Mouse (Mus musculus): ENCODE measurements at regions not wholly inside any gene's neighbourhood (a gene's known extent, or its start where the extent isn't known, plus 50 kb on each side); places are given as distances from the start of the nearest gene placed in this dataset.

DNA sequence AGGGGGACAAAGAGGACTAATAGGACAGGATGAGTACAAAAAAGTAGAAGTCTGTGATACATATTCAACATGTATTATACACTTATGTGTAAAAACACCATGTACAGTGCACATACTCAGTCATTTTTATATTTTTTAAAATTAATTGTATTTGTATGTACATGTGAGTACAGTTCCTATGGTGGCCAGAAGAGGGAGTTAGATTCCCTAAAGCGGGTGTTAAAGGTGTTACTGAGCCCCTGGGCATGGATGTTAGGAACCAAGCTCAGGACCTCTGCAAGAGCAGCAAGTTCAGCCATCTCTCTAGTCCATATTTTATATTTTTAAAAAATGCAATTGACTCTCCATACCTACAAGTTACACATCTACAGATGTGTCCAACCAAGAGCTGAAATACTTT lies 101.9 kb upstream of the Arntl start:
- no peak for DNase-seq (ENCODE audit: low spot score)
- Histone ChIP-seq H3K9me3 (ENCODE audit: low read length) (no peaks in the 10 kb centered on the region), H3K27me3 (ENCODE audit: insufficient read depth, low read length) (no peaks in the 10 kb centered on the region), H3K4me1 (ENCODE audit: insufficient read depth, low read length) (no peaks in the 10 kb centered on the region), H3K4me3 (ENCODE audit: low read depth, low read length) (no peak overlapping the region), H3K27ac (ENCODE audit: low read depth, low read length) (no peak overlapping the region), H3K4me2 (ENCODE audit: low read depth, low read length, poor library complexity, severe bottlenecking) (no peak overlapping the region), H3K9ac (replicated peaks; ENCODE audit: low read length, poor library complexity, severe bottlenecking) (no peak overlapping the region), H3K36me3 (ENCODE audit: insufficient read depth, low read length) (no peaks in the 10 kb centered on the region)
- peak; percentile 21; the same call in 1 of the 2 replicates for TF ChIP-seq CTCF (IDR thresholded peaks at IDR 0.05)
- 39% methylated on average over 1 of the region's 1 CpGs for WGBS
- no peak for ATAC-seq (ENCODE audit: low FRiP score)

DNA sequence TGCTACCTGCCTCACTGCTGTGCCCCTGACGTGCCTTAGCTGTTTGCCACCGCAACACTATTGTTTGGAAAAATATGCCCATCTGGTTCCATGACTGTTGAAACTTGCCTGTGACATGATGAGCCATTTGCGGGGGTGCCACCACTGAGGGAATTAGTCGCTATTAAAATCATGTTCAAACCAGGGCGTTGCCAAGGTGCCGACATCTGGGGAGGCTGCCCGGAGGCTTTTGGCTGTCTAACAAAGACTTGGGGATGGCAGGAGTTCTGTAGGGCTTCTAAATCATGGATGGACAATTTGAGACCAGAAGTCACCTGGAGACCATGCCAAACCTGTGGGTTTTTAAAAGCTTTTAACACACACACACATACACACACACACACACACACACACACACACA lies 100.5 kb upstream of the Arntl start:
- Histone ChIP-seq H3K9me3 (ENCODE audit: low read length) (no peaks in the 10 kb centered on the region), H3K27ac (ENCODE audit: low read depth, low read length) (no peak overlapping the region), H3K36me3 (ENCODE audit: insufficient read depth, low read length) (no peaks in the 10 kb centered on the region), H3K4me2 (ENCODE audit: low read depth, low read length, poor library complexity, severe bottlenecking) (no peak overlapping the region), H3K27me3 (ENCODE audit: insufficient read depth, low read length) (no peaks in the 10 kb centered on the region), H3K4me3 (ENCODE audit: low read depth, low read length) (no peak overlapping the region), H3K9ac (replicated peaks; ENCODE audit: low read length, poor library complexity, severe bottlenecking) (no peak overlapping the region), H3K4me1 (ENCODE audit: insufficient read depth, low read length) (no peaks in the 10 kb centered on the region)
- ATAC-seq (ENCODE audit: low FRiP score) (no peak), DNase-seq (ENCODE audit: low spot score) (no peak)
- no peak for TF ChIP-seq CTCF (IDR thresholded peaks at IDR 0.05)
- WGBS, result 78% methylated on average over 7 of the region's 7 CpGs

DNA sequence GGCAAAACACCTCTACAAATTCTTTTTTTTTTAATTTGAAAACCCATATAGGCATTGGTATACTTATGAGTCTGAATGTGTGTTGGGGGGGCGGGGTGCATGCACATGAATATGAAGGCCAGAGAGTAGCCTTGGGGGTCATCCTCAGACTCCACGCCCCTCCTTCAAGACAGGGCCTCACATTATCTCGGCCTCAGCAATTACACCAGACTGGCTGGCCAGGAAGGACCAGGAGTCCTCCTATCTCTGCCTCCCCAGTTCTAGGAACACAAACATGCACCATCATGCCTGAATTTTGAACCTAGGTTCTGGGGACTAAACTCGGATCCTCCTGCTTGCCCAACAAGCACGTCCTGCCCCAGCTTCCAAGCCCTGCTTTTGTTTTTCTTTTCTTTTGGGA lies 99.3 kb upstream of the Arntl start:
- Histone ChIP-seq H3K27ac (ENCODE audit: low read depth, low read length) (no peak overlapping the region), H3K9me3 (ENCODE audit: low read length) (no peaks in the 10 kb centered on the region), H3K27me3 (ENCODE audit: insufficient read depth, low read length) (no peaks in the 10 kb centered on the region), H3K9ac (replicated peaks; ENCODE audit: low read length, poor library complexity, severe bottlenecking) (no peak overlapping the region), H3K4me2 (ENCODE audit: low read depth, low read length, poor library complexity, severe bottlenecking) (no peak overlapping the region), H3K36me3 (ENCODE audit: insufficient read depth, low read length) (no peaks in the 10 kb centered on the region), H3K4me1 (ENCODE audit: insufficient read depth, low read length) (no peaks in the 10 kb centered on the region), H3K4me3 (ENCODE audit: low read depth, low read length) (no peak overlapping the region)
- DNase-seq (ENCODE audit: low spot score), result no peak
- 90% methylated on average over 5 of the region's 5 CpGs for WGBS
- ATAC-seq (ENCODE audit: low FRiP score), result no peak
- no peak for TF ChIP-seq CTCF (IDR thresholded peaks at IDR 0.05)

DNA sequence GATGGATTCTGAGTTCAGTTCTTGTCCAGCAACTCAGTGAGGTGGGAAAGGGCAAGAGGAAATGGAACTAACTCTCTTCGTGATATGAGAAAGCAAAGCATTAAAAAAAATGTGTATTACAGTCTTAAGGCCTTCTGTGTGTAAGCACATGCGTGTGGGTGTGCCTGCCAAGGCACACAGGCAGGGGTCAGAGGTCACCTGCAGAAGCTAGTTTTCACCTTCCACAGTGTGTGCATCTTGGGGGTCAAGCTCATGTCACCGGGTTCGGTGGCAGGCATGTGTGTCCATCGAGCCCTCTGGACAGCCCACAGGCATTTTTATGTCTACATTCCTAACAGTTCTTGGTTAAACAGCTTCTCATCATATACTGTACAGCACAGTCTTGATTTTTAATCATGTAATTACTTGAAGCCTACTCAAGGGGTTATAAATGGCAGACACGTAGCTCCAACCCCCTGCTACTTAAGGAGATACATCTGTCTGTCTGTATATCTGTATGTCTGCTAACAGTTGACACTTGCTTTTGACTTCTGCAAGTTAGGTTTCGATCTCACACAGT lies 98.7 kb upstream of the Arntl start:
- Histone ChIP-seq H3K4me2 (ENCODE audit: low read depth, low read length, poor library complexity, severe bottlenecking) (no peak overlapping the region), H3K4me1 (ENCODE audit: insufficient read depth, low read length) (no peaks in the 10 kb centered on the region), H3K4me3 (ENCODE audit: low read depth, low read length) (no peak overlapping the region), H3K9ac (replicated peaks; ENCODE audit: low read length, poor library complexity, severe bottlenecking) (no peak overlapping the region), H3K27ac (ENCODE audit: low read depth, low read length) (no peak overlapping the region), H3K9me3 (ENCODE audit: low read length) (no peaks in the 10 kb centered on the region), H3K36me3 (ENCODE audit: insufficient read depth, low read length) (no peaks in the 10 kb centered on the region), H3K27me3 (ENCODE audit: insufficient read depth, low read length) (no peaks in the 10 kb centered on the region)
- DNase-seq (ENCODE audit: low spot score) (no peak), ATAC-seq (ENCODE audit: low FRiP score) (no peak)
- TF ChIP-seq CTCF (IDR thresholded peaks at IDR 0.05), result no peak
- WGBS, result 90% methylated on average over 7 of the region's 7 CpGs

DNA sequence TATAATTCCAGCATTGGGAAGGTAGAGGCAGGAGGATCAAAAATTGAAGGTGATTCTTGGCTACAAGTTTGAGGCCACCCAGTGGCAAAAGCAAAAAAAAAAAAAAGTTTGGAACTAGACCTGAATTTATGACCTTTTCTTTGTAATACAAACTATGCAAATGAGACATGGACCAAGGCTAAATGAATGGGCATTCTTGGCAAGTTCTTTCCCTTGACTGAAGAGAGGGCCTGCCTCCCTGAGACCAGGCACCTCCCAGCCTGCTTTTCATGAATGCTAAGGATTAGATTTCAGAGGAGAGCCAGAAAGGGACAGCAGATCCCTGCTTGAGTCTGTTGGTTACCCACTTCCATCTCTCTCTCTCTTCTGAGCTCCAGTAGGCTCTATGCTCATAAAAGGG lies 97.8 kb upstream of the Arntl start:
- DNase-seq (ENCODE audit: low spot score), result peak; percentile 42
- no peak for ATAC-seq (ENCODE audit: low FRiP score)
- no peaks in the 10 kb centered on the region for H3K27me3 ChIP-seq (ENCODE audit: insufficient read depth, low read length)
- H3K4me2 ChIP-seq (ENCODE audit: low read depth, low read length, poor library complexity, severe bottlenecking), result no peak overlapping the region
- no peaks in the 10 kb centered on the region for H3K9me3 ChIP-seq (ENCODE audit: low read length)
- no peak overlapping the region for H3K27ac ChIP-seq (ENCODE audit: low read depth, low read length)
- no peak overlapping the region for H3K9ac ChIP-seq (replicated peaks; ENCODE audit: low read length, poor library complexity, severe bottlenecking)
- TF ChIP-seq CTCF (IDR thresholded peaks at IDR 0.05), result no peak
- no peaks in the 10 kb centered on the region for H3K4me1 ChIP-seq (ENCODE audit: insufficient read depth, low read length)
- no peak overlapping the region for H3K4me3 ChIP-seq (ENCODE audit: low read depth, low read length)
- no peaks in the 10 kb centered on the region for H3K36me3 ChIP-seq (ENCODE audit: insufficient read depth, low read length)

DNA sequence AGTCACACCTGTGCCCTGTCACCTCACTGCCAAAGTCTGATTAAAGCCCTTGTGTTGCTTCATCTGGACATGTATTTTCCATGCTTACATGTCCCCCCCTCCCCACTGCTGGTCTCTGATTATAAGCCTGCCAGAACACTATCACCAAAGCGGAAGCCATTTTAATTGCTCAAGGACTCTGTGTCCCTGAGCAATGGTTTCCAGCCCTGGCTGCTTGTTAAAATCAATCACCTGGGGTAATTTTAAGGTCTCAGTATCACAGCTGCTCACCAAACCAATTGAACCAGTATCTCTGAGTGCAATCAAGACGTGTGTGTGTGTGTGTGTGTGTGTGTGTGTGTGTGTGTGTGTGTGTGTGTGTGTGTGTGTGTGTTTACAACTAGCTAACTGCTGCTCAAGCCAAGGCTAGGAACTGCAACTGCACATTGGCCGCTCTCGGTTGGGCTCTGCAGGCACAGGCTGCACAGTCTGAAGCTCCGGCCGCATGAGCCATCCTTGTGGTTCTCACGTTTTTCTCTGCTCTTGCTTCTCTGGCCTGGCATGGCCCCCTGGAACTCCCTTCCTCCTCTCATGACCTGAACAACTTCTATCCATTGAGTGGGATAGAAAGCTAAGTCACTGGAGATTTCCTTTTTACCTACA lies 96.3 kb upstream of the Arntl start:
- Histone ChIP-seq H3K36me3 (ENCODE audit: insufficient read depth, low read length) (no peaks in the 10 kb centered on the region), H3K4me3 (ENCODE audit: low read depth, low read length) (no peak overlapping the region), H3K4me1 (ENCODE audit: insufficient read depth, low read length) (no peaks in the 10 kb centered on the region), H3K9me3 (ENCODE audit: low read length) (no peaks in the 10 kb centered on the region), H3K27ac (ENCODE audit: low read depth, low read length) (no peak overlapping the region), H3K27me3 (ENCODE audit: insufficient read depth, low read length) (no peaks in the 10 kb centered on the region), H3K9ac (replicated peaks; ENCODE audit: low read length, poor library complexity, severe bottlenecking) (no peak overlapping the region), H3K4me2 (ENCODE audit: low read depth, low read length, poor library complexity, severe bottlenecking) (no peak overlapping the region)
- TF ChIP-seq CTCF (IDR thresholded peaks at IDR 0.05), result no peak
- ATAC-seq (ENCODE audit: low FRiP score), result no peak
- 63% methylated on average over 7 of the region's 7 CpGs for WGBS
- peak; percentile 54 for DNase-seq (ENCODE audit: low spot score)
